Comparison of ENCODE assay signal across 19 mouse cellular contexts in the genomic region with DNA sequence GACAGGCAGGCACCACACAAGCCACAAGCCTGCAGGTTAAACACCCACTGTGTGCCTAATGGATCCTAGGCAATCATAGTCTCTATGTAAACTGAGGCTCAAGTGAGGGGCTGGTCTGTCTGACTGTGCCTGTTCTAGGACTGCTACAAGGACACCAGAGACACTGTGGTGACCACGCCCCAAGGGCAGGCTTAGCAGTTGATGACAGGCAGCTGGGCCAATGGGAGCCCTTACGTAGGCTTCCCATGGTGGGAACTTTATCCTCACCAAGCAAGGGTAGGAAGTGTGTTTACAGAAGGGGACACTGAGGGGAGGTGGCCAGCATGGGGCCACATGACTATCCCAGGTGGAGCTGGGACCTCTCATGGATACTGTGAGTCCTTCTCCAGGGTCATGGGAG. TPM values are rescaled to one million over a fixed set of nuclear protein-coding genes. Genes with fewer than 3 reads are reported as not detected.
DNase-seq lines count a peak whose midpoint lies in the region; ATAC-seq and TF ChIP-seq lines count a peak whose summit lies in the region.
"Had no signal": no experiment of that assay in that cellular context is flagged by ENCODE, and none has a peak within 500 bp of the region (broad histone marks: within the 10 kb centered on the region; RNA-seq: fewer than 3 reads in every experiment).

No protein-coding gene starts in this region.

- intact Hi-C loops in gastrocnemius, adult 2 months (cut with DNase I): no loop called here

- H3K4me2 ChIP-seq in heart, embryonic 13.5 days: 0 out of 2 replicates have a peak overlapping the region, but pooled peaks have one; percentile 24
- H3K4me2 ChIP-seq: embryonic facial prominence, embryonic 13.5 days; forebrain, embryonic 12.5 days; neural tube, embryonic 13.5 days had no signal

- H3K4me3 ChIP-seq in gastrocnemius, adult 2 months: no peak overlapping the region
- H3K4me3 ChIP-seq in heart, embryonic 13.5 days: no peak overlapping the region
- H3K4me3 ChIP-seq: embryonic facial prominence, embryonic 13.5 days; forebrain, embryonic 12.5 days; neural tube, embryonic 13.5 days had no signal

- H3K27ac ChIP-seq in gastrocnemius, adult 2 months: peak overlapping the region; percentile 93
- peak overlapping the region; percentile 88 for H3K27ac ChIP-seq in heart, embryonic 13.5 days (replicated peaks)
- H3K27ac ChIP-seq: forebrain, embryonic 12.5 days; neural tube, embryonic 13.5 days had no signal

- no peak for DNase-seq in gastrocnemius, adult 2 months
- no peak for DNase-seq in gastrocnemius, adult 18-20 months (ENCODE audit: low spot score)
- DNase-seq in kidney, postnatal 4 days: peak; percentile 60 to 62
- no peak for DNase-seq in kidney, postnatal 14 days
- DNase-seq in adipocyte (ENCODE audit: low spot score): peak; percentile 37
- DNase-seq in layer of hippocampus, postnatal 10 days (ENCODE audit: low spot score in 2 of 2): no peak
- DNase-seq in cerebellum, postnatal 36 days: no peak
- DNase-seq: lung, adult 2 months had no signal

- peaks cover 10% of the 10 kb centered on the region for H3K9me3 ChIP-seq in heart, embryonic 13.5 days
- H3K9me3 ChIP-seq: embryonic facial prominence, embryonic 13.5 days; forebrain, embryonic 12.5 days; neural tube, embryonic 13.5 days had no signal

- no peaks in the 10 kb centered on the region for H3K36me3 ChIP-seq in heart, embryonic 13.5 days
- H3K36me3 ChIP-seq: embryonic facial prominence, embryonic 13.5 days; forebrain, embryonic 12.5 days; neural tube, embryonic 13.5 days had no signal

- no peak overlapping the region for H3K9ac ChIP-seq in heart, embryonic 13.5 days
- H3K9ac ChIP-seq: embryonic facial prominence, embryonic 13.5 days; forebrain, embryonic 12.5 days; neural tube, embryonic 13.5 days had no signal

- WGBS in heart, embryonic 13.5 days: 74% methylated on average over 2 of the region's 2 CpGs

- H3K4me1 ChIP-seq in heart, embryonic 13.5 days: peaks cover 64% of the 10 kb centered on the region

- peaks cover 8% of the 10 kb centered on the region for H3K27me3 ChIP-seq in heart, embryonic 13.5 days (replicated peaks)

- no peak for ATAC-seq in heart, embryonic 13.5 days (ENCODE audit: extremely low read depth, insufficient number of reproducible peaks, low FRiP score, low TSS enrichment)
- ATAC-seq: intestine, embryonic 16.5 days had no signal

- no peak for TF ChIP-seq CTCF in gastrocnemius, adult 2 months (IDR thresholded peaks at IDR 0.05)

RNA-seq across cellular contexts. Expression of a gene that starts 4.4 kb away (rescaled TPM):
- 10 to 100 TPM; 14.7 to 26.7 TPM for total RNA-seq in gastrocnemius, adult 2 months (2021)
- 10 to 100 TPM; 20.0 to 23.7 TPM for total RNA-seq in gastrocnemius, adult 18-20 months (2021)
- polyA plus RNA-seq in heart, embryonic 13.5 days (2015; fragmentation: Nextera tagmentation; extraction: Ambion mirVana): 39.6 and 43.5 TPM in 2 replicates
- 10 to 100 TPM; 73.2 to 73.5 TPM for total RNA-seq in layer of hippocampus, postnatal 10 days (2021)

RNA-seq across cellular contexts. Expression of a gene that starts 54.5 kb away (rescaled TPM):
- not detected for total RNA-seq in gastrocnemius, adult 2 months (2021)
- not detected for total RNA-seq in gastrocnemius, adult 18-20 months (2021)
- polyA plus RNA-seq in heart, embryonic 13.5 days (2015; fragmentation: Nextera tagmentation; extraction: Ambion mirVana): not detected in 2 replicates
- total RNA-seq in layer of hippocampus, postnatal 10 days (2021): not detected
- total RNA-seq: ES-E14; gastrocnemius, adult 8-10 months; megakaryocyte, adult 5-6 weeks had no signal
- polyA plus RNA-seq: embryonic facial prominence, embryonic 13.5 days; forebrain, embryonic 12.5 days; hindbrain, embryonic 11.5 days; intestine, embryonic 16.5 days; large intestine, adult 2 months; limb, embryonic 14.5 days; lung, adult 2 months; neural tube, embryonic 13.5 days had no signal

Comparison
In these comparisons a context has a peak if more than half of its experiments do, and no peak if none do; other contexts are left out.
1. DNase-seq: peak in kidney, postnatal 4 days (2 of 2) and adipocyte (single experiment); none in gastrocnemius, adult 2 months (single experiment), gastrocnemius, adult 18-20 months (single experiment), kidney, postnatal 14 days (single experiment), layer of hippocampus, postnatal 10 days (0 of 2) and cerebellum, postnatal 36 days (0 of 2).